Mouse (Mus musculus) olfactory bulb, adult 2 months (tissue): ENCODE data around the gene Aldh3b3. TPM values are rescaled to one million over a fixed set of nuclear protein-coding genes. Genes with fewer than 3 reads are reported as not detected.
A peak's percentile ranks its signal among the peaks of the same experiment; 100 is the strongest.

Source experiments
- H3K27ac ChIP-seq: fragments of 200-500 bp; 2 replicates; pipeline ENCODE4 v1.5.1; 2012; ENCODE audit warnings: low read depth, low read length; ENCODE audit not compliant: insufficient read depth
- H3K4me1 ChIP-seq: fragments of 200-500 bp; 2 replicates; pipeline ENCODE4 v1.6.1; 2012; ENCODE audit warnings: low read length; ENCODE audit not compliant: control insufficient read depth, insufficient read depth
- H3K4me3 ChIP-seq: fragments of 200-500 bp; 2 replicates; pipeline ENCODE4 v1.5.1; 2012; ENCODE audit warnings: mild to moderate bottlenecking, low read depth, low read length, moderate library complexity; ENCODE audit not compliant: insufficient read depth
- CTCF ChIP-seq: fragments of 200-500 bp; IDR thresholded peaks from 2 replicates; pipeline ENCODE4 v1.5.1; 2012; ENCODE audit warnings: low read depth, mild to moderate bottlenecking, low read length, moderate library complexity; ENCODE audit not compliant: insufficient read depth
- POLR2A ChIP-seq: fragments of 200-500 bp; IDR thresholded peaks from 2 replicates; pipeline ENCODE4 v1.6.1; 2012; ENCODE audit warnings: mild to moderate bottlenecking, low read depth, low read length, moderate library complexity; ENCODE audit not compliant: insufficient read depth
- WGBS: fragments of 180-500 bp; shearing (Covaris S2); methylation state at CpG from one replicate; pipeline ENCODE4 v1.1.7; 2018; 5-methylcytosine and 5-hydroxymethylcytosine counted together
- polyA plus RNA-seq: library from polyadenylated mRNA; stranded (reverse); fragments of >200 nt; gene quantifications from 2 replicates; pipeline ENCODE4 v1.2.4, GENCODE M21; 2012; ENCODE audit warnings: low replicate concordance; ENCODE audit not compliant: missing spikeins, insufficient read depth, insufficient read length

Aldh3b3 gene
- polyA plus RNA-seq, 1 experiment, result not detected

DNA sequence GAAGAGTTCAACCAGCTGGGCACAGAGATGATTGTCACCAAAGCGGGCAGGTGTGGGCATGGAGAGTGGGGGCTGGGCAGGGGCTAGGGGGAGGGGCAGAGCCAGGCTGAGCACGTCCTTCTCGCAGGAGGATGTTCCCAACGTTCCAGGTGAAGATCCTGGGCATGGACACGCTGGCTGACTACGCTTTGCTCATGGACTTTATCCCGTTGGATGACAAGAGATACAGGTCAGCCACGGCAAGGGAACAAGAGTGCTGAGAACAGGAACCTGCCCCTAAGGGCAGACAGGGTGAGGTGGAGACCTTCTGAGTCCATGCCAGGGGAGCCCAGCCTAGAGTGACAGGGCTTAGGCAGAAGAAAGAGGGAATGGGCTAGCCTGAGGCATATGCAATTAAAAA is 38.3 kb downstream of the Aldh3b3 start:
- 86% methylated on average over 8 of the region's 8 CpGs for WGBS
- TF ChIP-seq POLR2A, result no peak
- no peak for TF ChIP-seq CTCF
- H3K27ac ChIP-seq, result no peak overlapping the region
- peaks cover 12% of the 10 kb centered on the region for H3K4me1 ChIP-seq
- no peak overlapping the region for H3K4me3 ChIP-seq

DNA sequence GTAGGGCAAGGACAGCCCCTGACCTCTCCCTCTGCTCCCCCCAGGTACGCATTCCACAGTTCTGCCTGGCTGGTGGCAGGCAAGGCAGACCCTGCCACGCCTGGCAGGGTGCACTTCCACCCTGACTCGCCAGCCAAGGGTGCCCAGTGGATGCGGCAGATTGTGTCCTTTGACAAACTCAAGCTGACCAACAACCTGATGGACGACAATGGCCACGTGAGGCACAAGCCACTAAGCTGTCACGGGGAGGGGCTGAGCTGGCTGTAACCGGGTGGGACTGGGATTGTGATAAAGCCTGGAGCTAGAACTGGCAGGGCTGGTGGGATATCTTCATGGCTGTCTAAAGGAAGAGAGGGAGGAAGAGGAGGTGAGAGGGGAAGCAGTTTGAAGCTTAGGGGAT is 38.8 kb downstream of the Aldh3b3 start:
- 69% methylated on average over 8 of the region's 8 CpGs for WGBS
- peaks cover 12% of the 10 kb centered on the region for H3K4me1 ChIP-seq

DNA sequence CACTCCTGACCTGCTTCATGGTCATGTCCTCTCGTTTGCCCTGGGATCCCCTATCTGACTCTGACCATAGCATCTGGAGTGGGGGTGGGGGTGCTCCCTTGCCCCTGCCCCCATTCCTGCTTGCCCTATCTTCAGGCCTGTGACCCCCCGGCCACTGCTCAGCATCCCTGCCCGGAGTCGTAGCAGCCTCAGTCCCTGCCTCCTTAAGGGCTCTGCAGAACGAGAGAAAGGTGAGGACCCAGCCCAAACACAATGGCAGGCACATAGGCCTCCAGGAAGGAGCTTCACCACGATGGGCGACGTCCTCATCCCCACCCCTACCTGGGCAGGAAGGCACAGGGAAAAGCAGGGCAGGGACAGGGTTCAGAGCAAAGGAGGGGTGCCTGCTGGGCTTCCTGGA is 39.9 kb downstream of the Aldh3b3 start:
- Histone ChIP-seq H3K4me3 (no peak overlapping the region), H3K27ac (no peak overlapping the region), H3K4me1 (peaks cover 18% of the 10 kb centered on the region)
- WGBS, result 80% methylated on average over 8 of the region's 8 CpGs
- TF ChIP-seq POLR2A (no peak), CTCF (no peak)

More for the DNA sequence above, 38.8 kb downstream of the Aldh3b3 start:
- TF ChIP-seq POLR2A (no peak), CTCF (no peak)
- no peak overlapping the region for H3K4me3 ChIP-seq
- H3K27ac ChIP-seq, result no peak overlapping the region

DNA sequence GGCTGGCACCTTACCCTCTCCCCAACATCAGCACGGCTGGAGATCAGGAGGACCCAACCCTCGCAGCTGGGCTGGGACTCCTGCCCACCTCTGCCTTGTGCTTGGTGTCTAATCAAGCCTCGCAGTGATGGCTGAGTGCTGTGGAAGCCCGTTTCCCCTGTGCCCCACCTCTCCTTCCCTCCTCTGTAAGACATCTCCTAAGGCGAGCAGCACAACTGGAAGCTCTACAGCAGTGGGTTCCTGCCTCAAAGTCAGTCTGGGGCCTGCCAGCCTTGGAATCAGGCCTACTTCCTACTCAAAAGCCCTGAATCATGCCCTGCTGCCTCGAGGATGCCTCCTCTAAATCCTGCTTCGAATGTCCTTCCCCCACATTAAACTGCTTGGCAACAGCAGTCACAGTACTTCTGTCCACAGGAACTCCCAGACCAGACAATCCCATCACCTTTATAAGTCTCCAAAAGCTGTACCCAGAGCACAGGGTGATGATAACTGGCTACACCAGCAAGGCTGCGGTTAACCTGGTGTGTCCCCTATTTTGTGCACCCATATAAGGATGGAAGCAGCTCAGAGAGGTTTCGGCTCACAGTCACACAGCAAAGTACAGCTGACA is 40.8 kb downstream of the Aldh3b3 start:
- no peak for TF ChIP-seq CTCF
- TF ChIP-seq POLR2A, result no peak
- 73% methylated on average over 9 of the region's 9 CpGs for WGBS

DNA sequence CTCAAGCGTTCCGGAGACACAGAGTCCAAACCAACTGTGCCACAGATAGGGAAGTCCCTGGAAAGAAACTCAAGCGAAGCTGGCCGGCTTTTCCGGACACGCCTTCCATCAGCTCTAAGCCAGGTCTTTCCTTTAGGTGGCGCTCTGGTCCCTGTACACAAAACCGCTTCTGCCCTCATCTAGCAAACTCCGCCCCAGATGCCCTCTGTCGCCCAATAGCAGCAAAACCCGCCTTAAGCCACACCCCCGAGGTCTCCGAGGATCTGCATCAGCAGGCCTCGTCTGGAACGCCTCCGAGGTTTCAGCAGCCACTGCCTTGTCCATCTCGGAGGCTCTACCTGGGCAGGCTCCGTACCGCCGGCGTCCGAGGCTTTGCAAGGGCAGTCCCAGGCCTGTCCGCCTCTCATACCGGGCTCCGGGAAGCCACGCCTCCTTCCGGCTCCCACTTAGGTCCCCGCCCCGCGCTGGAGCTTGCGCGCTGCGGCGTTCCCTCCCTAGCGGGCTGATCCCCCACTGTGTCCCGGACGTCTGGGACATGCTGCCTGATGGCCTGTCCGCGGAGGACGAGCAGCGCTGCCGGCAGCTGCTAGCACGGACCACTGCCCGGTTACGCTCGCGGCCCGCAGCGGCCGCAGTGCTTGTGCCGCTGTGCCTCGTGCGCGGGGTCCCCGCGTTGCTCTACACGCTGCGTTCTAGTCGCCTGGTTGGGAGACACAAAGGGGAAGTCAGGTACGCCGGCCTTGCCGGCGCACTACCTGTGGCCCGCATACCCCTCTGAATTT is 41.9 kb downstream of the Aldh3b3 start, which contains the start of the genes Nudt8 and Gm49405:
Nudt8 (plus strand) TSS at position 462 of the 782 bp plus-strand sequence.
Gm49405 (plus strand) TSS at position 508 of the 782 bp plus-strand sequence.
- Histone ChIP-seq H3K27ac (peak within 1 kb of the TSS; percentile 93), H3K4me3 (peak within 1 kb of the TSS; percentile 93), H3K4me1 (peaks cover 24% of the 10 kb centered on the region)
- under 1% methylated on average over 64 of the region's 64 CpGs for WGBS
- peak; percentile 79 for TF ChIP-seq CTCF
- peak; percentile 96 for TF ChIP-seq POLR2A

More for the DNA sequence above, 40.8 kb downstream of the Aldh3b3 start:
- Histone ChIP-seq H3K4me1 (peaks cover 24% of the 10 kb centered on the region), H3K4me3 (no peak overlapping the region), H3K27ac (no peak overlapping the region)

DNA sequence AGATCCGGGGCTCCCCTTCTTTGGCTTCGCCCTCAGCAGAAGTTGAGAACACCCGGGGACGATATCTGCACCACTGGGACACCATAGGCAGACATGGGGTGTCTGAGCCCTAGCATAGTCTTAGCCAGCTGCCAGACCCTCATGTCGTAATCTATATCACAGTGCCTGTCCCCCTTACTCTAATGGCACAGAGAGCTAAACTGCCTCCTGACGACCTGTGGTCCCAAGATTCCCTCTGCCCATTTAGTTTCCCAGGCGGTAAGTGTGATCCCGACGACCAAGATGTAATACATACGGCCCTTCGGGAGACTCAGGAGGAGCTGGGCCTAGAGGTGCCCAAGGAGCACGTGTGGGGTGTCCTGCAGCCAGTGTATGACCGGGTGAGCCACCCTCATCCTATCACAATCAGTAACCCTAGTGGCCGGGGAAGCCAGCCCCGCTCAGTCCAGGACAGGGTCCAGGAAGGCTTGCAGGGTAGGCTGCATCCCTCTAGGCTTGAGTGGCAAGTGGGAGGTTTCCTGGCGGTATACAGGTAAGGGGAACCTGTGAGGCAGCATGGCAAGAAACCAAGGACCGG is 42.6 kb downstream of the Aldh3b3 start:
- Histone ChIP-seq H3K4me3 (peak overlapping the region; percentile 93), H3K27ac (peak overlapping the region; percentile 93), H3K4me1 (peaks cover 24% of the 10 kb centered on the region)
- WGBS, result 17% methylated on average over 17 of the region's 17 CpGs
- TF ChIP-seq POLR2A (no peak), CTCF (no peak)

DNA sequence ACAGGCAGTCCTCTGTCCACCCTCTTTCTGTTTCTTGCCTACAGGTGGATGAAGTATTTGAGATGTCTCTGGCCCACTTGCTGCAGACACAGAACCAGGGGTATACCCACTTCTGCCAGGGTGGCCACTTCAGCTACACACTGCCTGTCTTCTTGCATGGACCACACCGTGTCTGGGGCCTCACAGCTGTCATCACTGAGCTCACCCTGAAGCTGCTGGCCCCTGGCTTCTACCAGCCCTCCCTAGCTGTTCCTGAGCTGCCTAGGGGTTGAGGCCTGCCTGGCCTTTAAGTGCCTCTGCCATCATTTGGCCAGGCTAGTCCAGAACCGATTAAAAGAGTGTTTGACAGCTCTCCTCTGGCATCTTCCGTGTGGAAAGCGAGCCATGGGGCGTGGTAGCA is 43.3 kb downstream of the Aldh3b3 start:
- Histone ChIP-seq H3K4me3 (no peak overlapping the region), H3K4me1 (peaks cover 24% of the 10 kb centered on the region), H3K27ac (no peak overlapping the region)
- no peak for TF ChIP-seq CTCF
- 90% methylated on average over 5 of the region's 5 CpGs for WGBS

DNA sequence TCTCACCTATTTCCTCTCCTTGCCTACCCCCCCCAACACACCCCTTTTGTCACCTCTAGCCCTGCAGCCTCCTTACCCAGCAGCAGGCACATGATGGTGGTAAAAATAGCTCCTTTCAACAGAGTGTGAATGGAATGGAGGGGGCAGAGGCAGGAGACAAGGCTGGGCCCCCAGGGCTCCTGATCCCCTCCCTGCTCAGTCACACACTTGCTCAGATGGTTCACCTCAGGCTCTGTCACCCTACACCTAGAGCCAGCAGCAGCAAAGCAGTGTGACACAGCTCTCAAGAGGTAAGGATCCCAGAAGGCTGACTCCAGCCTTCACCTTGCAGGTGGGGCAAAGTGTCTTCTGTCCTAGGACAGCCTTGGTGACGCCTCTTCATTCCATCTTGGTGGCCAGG is 44.7 kb downstream of the Aldh3b3 start, which contains the start of gene Doc2g:
Doc2g (plus strand) TSS at position 202 of the 400 bp plus-strand sequence.
- WGBS, result 82% methylated on average over 1 of the region's 1 CpGs
- Histone ChIP-seq H3K4me3 (peak within 1 kb of the TSS; percentile 10; the same call in 1 of the 2 replicates), H3K27ac (peak within 1 kb of the TSS; percentile 16; the same call in 1 of the 2 replicates), H3K4me1 (peaks cover 24% of the 10 kb centered on the region)
- no peak for TF ChIP-seq CTCF
- no peak for TF ChIP-seq POLR2A

DNA sequence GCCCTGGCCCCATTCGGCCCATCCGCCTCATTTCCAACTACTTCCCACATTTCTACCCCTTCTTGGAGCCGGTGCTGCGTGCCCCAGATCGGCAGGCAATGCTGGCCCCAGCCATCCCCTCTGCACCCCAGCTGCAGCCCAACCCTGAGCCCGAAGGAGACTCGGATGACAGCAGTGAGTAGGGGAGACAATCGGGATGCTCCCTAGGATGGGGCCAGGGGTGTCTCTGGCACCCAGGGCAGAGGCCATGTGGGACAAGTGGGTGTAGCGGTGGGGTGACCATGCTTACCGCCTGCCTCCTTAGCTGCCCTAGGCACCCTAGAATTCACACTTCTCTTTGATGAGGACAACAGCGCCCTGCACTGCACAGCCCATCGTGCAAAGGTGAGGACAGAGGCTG is 45.2 kb downstream of the Aldh3b3 start:
- TF ChIP-seq CTCF (no peak), POLR2A (no peak)
- Histone ChIP-seq H3K4me1 (peaks cover 24% of the 10 kb centered on the region), H3K27ac (peak overlapping the region; percentile 16; the same call in 1 of the 2 replicates), H3K4me3 (peak overlapping the region; percentile 10; the same call in 1 of the 2 replicates)
- 84% methylated on average over 12 of the region's 12 CpGs for WGBS
